Mouse (Mus musculus): Measurements from ENCODE around the gene Lrrk1. TPM values are rescaled to one million over a fixed set of nuclear protein-coding genes. Genes with fewer than 3 reads are reported as not detected.

Lrrk1 gene
- polyA plus RNA-seq, 1 experiment from 2014 or later, result 3.4 TPM

GRCm38 (mm10) chr7:66258997-66259396 is 129.2 kb downstream of the Lrrk1 start:
- 81% methylated on average over 5 of the region's 5 CpGs for WGBS
- Histone ChIP-seq H3K36me3 (no peaks in the 10 kb centered on the region), H3K9me3 (no peaks in the 10 kb centered on the region), H3K27me3 (no peaks in the 10 kb centered on the region), H3K4me3 (no peak overlapping the region), H3K4me2 (no peak overlapping the region), H3K9ac (no peak overlapping the region), H3K4me1 (replicated peaks) (peaks cover 10% of the 10 kb centered on the region; the same call in 1 of the 2 replicates), H3K27ac (replicated peaks) (no peak overlapping the region)
- no peak for ATAC-seq (ENCODE audit: low FRiP score, low read depth)

- WGBS, result 92% methylated on average over 5 of the region's 5 CpGs
- Histone ChIP-seq H3K27me3 (no peaks in the 10 kb centered on the region), H3K4me3 (no peak overlapping the region), H3K27ac (replicated peaks) (no peak overlapping the region), H3K4me2 (no peak overlapping the region), H3K36me3 (no peaks in the 10 kb centered on the region), H3K9me3 (no peaks in the 10 kb centered on the region), H3K9ac (no peak overlapping the region), H3K4me1 (replicated peaks) (peaks cover 10% of the 10 kb centered on the region; the same call in 1 of the 2 replicates)
- ATAC-seq (ENCODE audit: low FRiP score, low read depth), result no peak
These were observed 130.9 kb downstream of the Lrrk1 start for GRCm38 (mm10) chr7:66257232-66257631.

GRCm38 (mm10) chr7:66256441-66256840 is 131.7 kb downstream of the Lrrk1 start:
- H3K9me3 ChIP-seq, result no peaks in the 10 kb centered on the region
- H3K27ac ChIP-seq (replicated peaks), result no peak overlapping the region
- no peak overlapping the region for H3K4me3 ChIP-seq
- H3K4me2 ChIP-seq, result no peak overlapping the region
- no peaks in the 10 kb centered on the region for H3K36me3 ChIP-seq
- no peaks in the 10 kb centered on the region for H3K27me3 ChIP-seq
- no peak overlapping the region for H3K9ac ChIP-seq
- WGBS, result 64% methylated on average over 5 of the region's 5 CpGs
- peaks cover 8% of the 10 kb centered on the region; the same call in 1 of the 2 replicates for H3K4me1 ChIP-seq (replicated peaks)
- ATAC-seq (ENCODE audit: low FRiP score, low read depth), result no peak

- Histone ChIP-seq H3K4me3 (no peak overlapping the region), H3K27ac (replicated peaks) (no peak overlapping the region), H3K4me1 (replicated peaks) (no peaks in the 10 kb centered on the region), H3K4me2 (no peak overlapping the region), H3K9me3 (no peaks in the 10 kb centered on the region), H3K27me3 (no peaks in the 10 kb centered on the region), H3K36me3 (no peaks in the 10 kb centered on the region), H3K9ac (no peak overlapping the region)
- ATAC-seq (ENCODE audit: low FRiP score, low read depth), result no peak
- 86% methylated on average over 8 of the region's 8 CpGs for WGBS
These were observed 133.2 kb downstream of the Lrrk1 start for GRCm38 (mm10) chr7:66254993-66255392.

GRCm38 (mm10) chr7:66253975-66254651 is 134.0 kb downstream of the Lrrk1 start:
- no peak overlapping the region for H3K4me2 ChIP-seq
- H3K27ac ChIP-seq (replicated peaks), result no peak overlapping the region
- ATAC-seq (ENCODE audit: low FRiP score, low read depth), result no peak
- no peaks in the 10 kb centered on the region for H3K27me3 ChIP-seq
- no peaks in the 10 kb centered on the region for H3K4me1 ChIP-seq (replicated peaks)
- H3K9ac ChIP-seq, result no peak overlapping the region
- H3K4me3 ChIP-seq, result no peak overlapping the region
- H3K36me3 ChIP-seq, result no peaks in the 10 kb centered on the region
- WGBS, result 85% methylated on average over 8 of the region's 8 CpGs
- H3K9me3 ChIP-seq, result no peaks in the 10 kb centered on the region

- Histone ChIP-seq H3K4me2 (no peak overlapping the region), H3K27ac (replicated peaks) (no peak overlapping the region), H3K27me3 (no peaks in the 10 kb centered on the region), H3K4me1 (replicated peaks) (peaks cover 21% of the 10 kb centered on the region), H3K9ac (no peak overlapping the region), H3K9me3 (no peaks in the 10 kb centered on the region), H3K36me3 (no peaks in the 10 kb centered on the region), H3K4me3 (no peak overlapping the region)
- 28% methylated on average over 6 of the region's 6 CpGs for WGBS
- ATAC-seq (ENCODE audit: low FRiP score, low read depth), result 0 out of 2 replicates have a peak, but pooled peaks have one; percentile 21
These were observed 138.1 kb downstream of the Lrrk1 start for GRCm38 (mm10) chr7:66250030-66250429.

- WGBS, result 89% methylated on average over 3 of the region's 3 CpGs
- H3K27me3 ChIP-seq, result no peaks in the 10 kb centered on the region
- H3K36me3 ChIP-seq, result no peaks in the 10 kb centered on the region
- no peak overlapping the region for H3K27ac ChIP-seq (replicated peaks)
- no peak overlapping the region for H3K4me3 ChIP-seq
- H3K9me3 ChIP-seq, result no peaks in the 10 kb centered on the region
- no peak for ATAC-seq (ENCODE audit: low FRiP score, low read depth)
- peaks cover 21% of the 10 kb centered on the region for H3K4me1 ChIP-seq (replicated peaks)
- no peak overlapping the region for H3K9ac ChIP-seq
- H3K4me2 ChIP-seq, result no peak overlapping the region
These were observed 138.7 kb downstream of the Lrrk1 start for GRCm38 (mm10) chr7:66249426-66249825.

- H3K27ac ChIP-seq (replicated peaks), result no peak overlapping the region
- 63% methylated on average over 2 of the region's 2 CpGs for WGBS
- ATAC-seq (ENCODE audit: low FRiP score, low read depth), result no peak
These were observed 139.1 kb downstream of the Lrrk1 start for GRCm38 (mm10) chr7:66249020-66249419.

GRCm38 (mm10) chr7:66248270-66248669 is 139.9 kb downstream of the Lrrk1 start:
- H3K4me1 ChIP-seq (replicated peaks), result peaks cover 21% of the 10 kb centered on the region
- ATAC-seq (ENCODE audit: low FRiP score, low read depth), result 0 out of 2 replicates have a peak, but pooled peaks have one; percentile 1
- no peak overlapping the region for H3K4me2 ChIP-seq
- H3K9ac ChIP-seq, result no peak overlapping the region
- H3K36me3 ChIP-seq, result no peaks in the 10 kb centered on the region
- H3K9me3 ChIP-seq, result no peaks in the 10 kb centered on the region
- no peaks in the 10 kb centered on the region for H3K27me3 ChIP-seq
- H3K4me3 ChIP-seq, result no peak overlapping the region
- H3K27ac ChIP-seq (replicated peaks), result peak overlapping the region; percentile 74

More at GRCm38 (mm10) chr7:66249020-66249419, 139.1 kb downstream of the Lrrk1 start:
- Histone ChIP-seq H3K9ac (no peak overlapping the region), H3K9me3 (no peaks in the 10 kb centered on the region), H3K27me3 (no peaks in the 10 kb centered on the region), H3K4me2 (no peak overlapping the region), H3K4me3 (no peak overlapping the region), H3K4me1 (replicated peaks) (peaks cover 21% of the 10 kb centered on the region), H3K36me3 (no peaks in the 10 kb centered on the region)

- no peaks in the 10 kb centered on the region for H3K9me3 ChIP-seq
- peaks cover 21% of the 10 kb centered on the region for H3K4me1 ChIP-seq (replicated peaks)
- H3K4me2 ChIP-seq, result peak overlapping the region; percentile 10; the same call in 1 of the 2 replicates
- WGBS, result 11% methylated on average over 12 of the region's 12 CpGs
- H3K4me3 ChIP-seq, result no peak overlapping the region
- H3K27me3 ChIP-seq, result no peaks in the 10 kb centered on the region
- peak overlapping the region; percentile 74 for H3K27ac ChIP-seq (replicated peaks)
- ATAC-seq (ENCODE audit: low FRiP score, low read depth), result peak; percentile 89
- H3K36me3 ChIP-seq, result no peaks in the 10 kb centered on the region
- no peak overlapping the region for H3K9ac ChIP-seq
These were observed 140.7 kb downstream of the Lrrk1 start for GRCm38 (mm10) chr7:66247274-66248021.

- H3K9ac ChIP-seq, result no peak overlapping the region
- H3K4me1 ChIP-seq (replicated peaks), result peaks cover 21% of the 10 kb centered on the region
- no peak overlapping the region for H3K4me2 ChIP-seq
- H3K9me3 ChIP-seq, result no peaks in the 10 kb centered on the region
- H3K36me3 ChIP-seq, result no peaks in the 10 kb centered on the region
- H3K27me3 ChIP-seq, result no peaks in the 10 kb centered on the region
- no peak overlapping the region for H3K4me3 ChIP-seq
- no peak for ATAC-seq (ENCODE audit: low FRiP score, low read depth)
- 27% methylated on average over 11 of the region's 11 CpGs for WGBS
- H3K27ac ChIP-seq (replicated peaks), result peak overlapping the region; percentile 74
These were observed 141.4 kb downstream of the Lrrk1 start for GRCm38 (mm10) chr7:66246716-66247235.

- no peak overlapping the region for H3K4me3 ChIP-seq
- H3K4me1 ChIP-seq (replicated peaks), result peaks cover 21% of the 10 kb centered on the region
- no peak overlapping the region for H3K4me2 ChIP-seq
- WGBS, result 81% methylated on average over 5 of the region's 5 CpGs
- no peak overlapping the region for H3K9ac ChIP-seq
- H3K27ac ChIP-seq (replicated peaks), result no peak overlapping the region
- H3K9me3 ChIP-seq, result no peaks in the 10 kb centered on the region
- ATAC-seq (ENCODE audit: low FRiP score, low read depth), result no peak
- no peaks in the 10 kb centered on the region for H3K27me3 ChIP-seq
- H3K36me3 ChIP-seq, result no peaks in the 10 kb centered on the region
These were observed 142.5 kb downstream of the Lrrk1 start for GRCm38 (mm10) chr7:66245646-66246045.
